11 mouse cellular contexts compared by ENCODE assay signal in the genomic region with DNA sequence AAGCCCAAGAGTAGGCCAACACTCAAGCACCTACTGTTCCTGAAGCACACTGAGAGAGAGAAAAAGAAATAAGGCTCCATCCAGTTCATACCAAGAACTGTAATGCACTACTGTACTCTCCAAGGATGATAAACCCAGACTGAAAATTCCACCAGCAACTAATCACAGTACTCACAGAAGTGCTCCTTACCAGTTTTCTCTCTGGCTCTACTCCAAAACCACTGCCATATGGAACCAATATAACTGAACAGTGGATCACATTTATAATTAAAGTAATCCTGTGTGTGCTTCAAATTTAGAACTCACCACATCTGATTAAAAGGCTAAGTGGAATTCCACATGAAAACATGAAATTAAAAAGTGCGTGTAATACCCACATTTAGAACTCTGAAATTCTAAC. TPM values are rescaled to one million over a fixed set of nuclear protein-coding genes. Genes with fewer than 3 reads are reported as not detected.
DNase-seq lines count a peak whose midpoint lies in the region; ATAC-seq and TF ChIP-seq lines count a peak whose summit lies in the region.
"Had no signal": no experiment of that assay in that cellular context is flagged by ENCODE, and none has a peak within 500 bp of the region (broad histone marks: within the 10 kb centered on the region; RNA-seq: fewer than 3 reads in every experiment).

No protein-coding gene starts in this region.

- ATAC-seq in heart, embryonic 12.5 days (ENCODE audit: insufficient number of reproducible peaks, low FRiP score), result no peak
- ATAC-seq in midbrain, embryonic 13.5 days, result no peak
- no peak for ATAC-seq in midbrain, embryonic 15.5 days (replicated peaks)
- ATAC-seq in stomach, postnatal 0 days (ENCODE audit: low FRiP score, low TSS enrichment), result no peak

- H3K4me3 ChIP-seq in heart, embryonic 12.5 days, result 0 out of 2 replicates have a peak overlapping the region, but pooled peaks have one; percentile 2
- peak overlapping the region; percentile 8; the same call in 1 of the 2 replicates for H3K4me3 ChIP-seq in midbrain, embryonic 13.5 days (replicated peaks)
- H3K4me3 ChIP-seq in midbrain, embryonic 15.5 days, result no peak overlapping the region
- H3K4me3 ChIP-seq in limb, embryonic 10.5 days, result peak overlapping the region; percentile 99
- no peak overlapping the region for H3K4me3 ChIP-seq in stomach, postnatal 0 days (ENCODE audit: low read depth, low read length)

- no peaks in the 10 kb centered on the region for H3K27me3 ChIP-seq in heart, embryonic 12.5 days (replicated peaks)
- no peaks in the 10 kb centered on the region for H3K27me3 ChIP-seq in midbrain, embryonic 13.5 days
- no peaks in the 10 kb centered on the region for H3K27me3 ChIP-seq in midbrain, embryonic 15.5 days (replicated peaks)
- H3K27me3 ChIP-seq in limb, embryonic 10.5 days (ENCODE audit: low read depth, poor library complexity, severe bottlenecking), result no peaks in the 10 kb centered on the region
- no peaks in the 10 kb centered on the region for H3K27me3 ChIP-seq in stomach, postnatal 0 days (ENCODE audit: control insufficient read depth, insufficient read depth, low read length)

- TF ChIP-seq CTCF in stomach, postnatal 0 days (IDR thresholded peaks at IDR 0.05; ENCODE audit: low read depth), result no peak

- H3K36me3 ChIP-seq in heart, embryonic 12.5 days, result peaks cover 3% of the 10 kb centered on the region; the same call in 1 of the 2 replicates
- no peaks in the 10 kb centered on the region for H3K36me3 ChIP-seq in midbrain, embryonic 13.5 days
- H3K36me3 ChIP-seq in midbrain, embryonic 15.5 days (replicated peaks), result no peaks in the 10 kb centered on the region
- H3K36me3 ChIP-seq in limb, embryonic 10.5 days, result peaks cover 20% of the 10 kb centered on the region
- H3K36me3 ChIP-seq in stomach, postnatal 0 days (ENCODE audit: control insufficient read depth, insufficient read depth, low read length), result no peaks in the 10 kb centered on the region

- no peak for DNase-seq in heart, adult 18-20 months
- DNase-seq in limb, embryonic 10.5 days (ENCODE audit: low spot score), result no peak
- no peak for DNase-seq in stomach, postnatal 0 days (ENCODE audit: low spot score)
- no peak for DNase-seq in ovary, postnatal 10 days (ENCODE audit: low spot score)
- no peak for DNase-seq in thymus, adult 18-20 months
- DNase-seq: adrenal gland, postnatal 10 days; cerebellum, postnatal 14 days; kidney, postnatal 25 days had no signal

- no peaks in the 10 kb centered on the region for H3K9me3 ChIP-seq in heart, embryonic 12.5 days (replicated peaks)
- H3K9me3 ChIP-seq in midbrain, embryonic 13.5 days, result no peaks in the 10 kb centered on the region
- H3K9me3 ChIP-seq in midbrain, embryonic 15.5 days, result no peaks in the 10 kb centered on the region
- H3K9me3 ChIP-seq in limb, embryonic 10.5 days (replicated peaks), result no peaks in the 10 kb centered on the region
- H3K9me3 ChIP-seq in stomach, postnatal 0 days (ENCODE audit: control insufficient read depth, low read length), result no peaks in the 10 kb centered on the region

- H3K9ac ChIP-seq in heart, embryonic 12.5 days, result no peak overlapping the region
- no peak overlapping the region for H3K9ac ChIP-seq in midbrain, embryonic 13.5 days (replicated peaks)
- no peak overlapping the region for H3K9ac ChIP-seq in midbrain, embryonic 15.5 days
- no peak overlapping the region for H3K9ac ChIP-seq in stomach, postnatal 0 days (ENCODE audit: low read length)

- H3K4me1 ChIP-seq in heart, embryonic 12.5 days (replicated peaks), result peaks cover 22% of the 10 kb centered on the region
- H3K4me1 ChIP-seq in midbrain, embryonic 13.5 days (replicated peaks), result peaks cover 25% of the 10 kb centered on the region
- H3K4me1 ChIP-seq in midbrain, embryonic 15.5 days, result peaks cover 24% of the 10 kb centered on the region
- peaks cover 20% of the 10 kb centered on the region for H3K4me1 ChIP-seq in limb, embryonic 10.5 days
- H3K4me1 ChIP-seq in stomach, postnatal 0 days (replicated peaks; ENCODE audit: control insufficient read depth, insufficient read depth), result no peaks in the 10 kb centered on the region

- WGBS in heart, embryonic 12.5 days, result 86% methylated on average over 1 of the region's 1 CpGs
- 91% methylated on average over 1 of the region's 1 CpGs for WGBS in midbrain, embryonic 13.5 days
- WGBS in midbrain, embryonic 15.5 days, result 97% methylated on average over 1 of the region's 1 CpGs
- 87% methylated on average over 1 of the region's 1 CpGs for WGBS in limb, embryonic 10.5 days
- WGBS in stomach, postnatal 0 days, result 65% methylated on average over 1 of the region's 1 CpGs

- TF ChIP-seq EP300 in stomach, postnatal 0 days (optimal IDR thresholded peaks at IDR 0.05), result no peak

- peak overlapping the region; percentile 44 for H3K4me2 ChIP-seq in heart, embryonic 12.5 days
- H3K4me2 ChIP-seq in midbrain, embryonic 13.5 days (replicated peaks), result no peak overlapping the region
- H3K4me2 ChIP-seq in midbrain, embryonic 15.5 days, result no peak overlapping the region
- H3K4me2 ChIP-seq in stomach, postnatal 0 days (replicated peaks; ENCODE audit: low read depth), result peak overlapping the region; percentile 83; the same call in 1 of the 2 replicates

- no peak overlapping the region for H3K27ac ChIP-seq in heart, embryonic 12.5 days (ENCODE audit: poor library complexity, severe bottlenecking)
- H3K27ac ChIP-seq in midbrain, embryonic 13.5 days, result no peak overlapping the region
- H3K27ac ChIP-seq in midbrain, embryonic 15.5 days, result no peak overlapping the region
- H3K27ac ChIP-seq in limb, embryonic 10.5 days, result no peak overlapping the region
- no peak overlapping the region for H3K27ac ChIP-seq in stomach, postnatal 0 days (replicated peaks)

RNA-seq across cellular contexts. Expression of a gene that starts 1.8 kb away (rescaled TPM):
- polyA plus RNA-seq in heart, embryonic 12.5 days (2016; fragmentation: Nextera tagmentation; extraction: Ambion mirVana), result 56.8 and 57.1 TPM in 2 replicates
- total RNA-seq in heart, adult 18-20 months (2021), result 10 to 100 TPM; 20.0 to 22.1 TPM
- polyA plus RNA-seq in midbrain, embryonic 13.5 days (2015; fragmentation: Nextera tagmentation; extraction: Ambion mirVana), result 56.9 and 63.2 TPM in 2 replicates
- 49.5 and 53.2 TPM in 2 replicates for polyA plus RNA-seq in midbrain, embryonic 15.5 days (2015; fragmentation: Nextera tagmentation; extraction: Ambion mirVana)
- polyA plus RNA-seq in limb, embryonic 10.5 days (2016; fragmentation: Nextera tagmentation; extraction: Ambion mirVana), result 47.3 and 64.3 TPM in 2 replicates
- polyA plus RNA-seq in stomach, postnatal 0 days (2015; fragmentation: Nextera tagmentation; extraction: Ambion mirVana), result 40.7 and 42.3 TPM in 2 replicates

RNA-seq across cellular contexts. Expression of a gene that starts 1.9 kb away (rescaled TPM):
- polyA plus RNA-seq in heart, embryonic 12.5 days (2016; fragmentation: Nextera tagmentation; extraction: Ambion mirVana), result 11.1 and 11.4 TPM in 2 replicates
- 1 to 10 TPM; 5.3 TPM for total RNA-seq in heart, adult 18-20 months (2021)
- polyA plus RNA-seq in midbrain, embryonic 13.5 days (2015; fragmentation: Nextera tagmentation; extraction: Ambion mirVana), result 6.2 and 7.9 TPM in 2 replicates
- polyA plus RNA-seq in midbrain, embryonic 15.5 days (2015; fragmentation: Nextera tagmentation; extraction: Ambion mirVana), result 6.8 and 6.9 TPM in 2 replicates
- 9.8 and 10.8 TPM in 2 replicates for polyA plus RNA-seq in limb, embryonic 10.5 days (2016; fragmentation: Nextera tagmentation; extraction: Ambion mirVana)
- 7.6 and 7.8 TPM in 2 replicates for polyA plus RNA-seq in stomach, postnatal 0 days (2015; fragmentation: Nextera tagmentation; extraction: Ambion mirVana)

RNA-seq across cellular contexts. Expression of a gene that starts 58.4 kb away (rescaled TPM):
- polyA plus RNA-seq in heart, embryonic 12.5 days (2016; fragmentation: Nextera tagmentation; extraction: Ambion mirVana), result 45.3 and 46.8 TPM in 2 replicates
- 10 to 100 TPM; 25.3 to 30.5 TPM for total RNA-seq in heart, adult 18-20 months (2021)
- polyA plus RNA-seq in midbrain, embryonic 13.5 days (2015; fragmentation: Nextera tagmentation; extraction: Ambion mirVana), result 15.0 and 19.0 TPM in 2 replicates
- polyA plus RNA-seq in midbrain, embryonic 15.5 days (2015; fragmentation: Nextera tagmentation; extraction: Ambion mirVana), result 16.0 and 16.8 TPM in 2 replicates
- polyA plus RNA-seq in limb, embryonic 10.5 days (2016; fragmentation: Nextera tagmentation; extraction: Ambion mirVana), result 24.2 and 29.7 TPM in 2 replicates
- 58.2 and 60.8 TPM in 2 replicates for polyA plus RNA-seq in stomach, postnatal 0 days (2015; fragmentation: Nextera tagmentation; extraction: Ambion mirVana)

Comparison
In these comparisons a context has a peak if more than half of its experiments do, and no peak if none do; other contexts are left out.
1. H3K4me3 ChIP-seq: peak in heart, embryonic 12.5 days (single experiment), midbrain, embryonic 13.5 days (single experiment) and limb, embryonic 10.5 days (single experiment); none in midbrain, embryonic 15.5 days (single experiment) and stomach, postnatal 0 days (single experiment).
2. H3K4me2 ChIP-seq: peak in heart, embryonic 12.5 days (single experiment) and stomach, postnatal 0 days (single experiment); none in midbrain, embryonic 13.5 days (single experiment) and midbrain, embryonic 15.5 days (single experiment).